Mouse (Mus musculus) hindbrain, embryonic 12.5 days (tissue): ENCODE measurements at regions not wholly inside any gene's neighbourhood (a gene's known extent, or its start where the extent isn't known, plus 50 kb on each side); places are given as distances from the start of the nearest gene placed in this dataset.
A peak's percentile ranks its signal among the peaks of the same experiment; 100 is the strongest.

Experiments
- ATAC-seq: fragments of 200-750 bp; cut with Nextera tagmentation; 2 replicates; pipeline ENCODE4 v1.8.0; 2017; ENCODE audit warnings: moderate TSS enrichment; ENCODE audit not compliant: low FRiP score
- H3K27ac ChIP-seq: fragments of 300-500 bp; sonication (generic); 2 replicates; pipeline ENCODE4 v1.5.1; 2016; ENCODE audit warnings: mild to moderate bottlenecking
- H3K27me3 ChIP-seq: fragments of 300-500 bp; sonication (generic); 2 replicates; pipeline ENCODE4 v1.6.1; 2016; ENCODE audit warnings: mild to moderate bottlenecking
- H3K36me3 ChIP-seq: fragments of 300-500 bp; sonication (generic); 2 replicates; pipeline ENCODE4 v1.6.1; 2016; ENCODE audit warnings: mild to moderate bottlenecking
- H3K4me1 ChIP-seq: fragments of 300-500 bp; sonication (generic); 2 replicates; pipeline ENCODE4 v1.6.1; 2016
- H3K4me2 ChIP-seq: fragments of 300-500 bp; sonication (generic); replicated peaks from 2 replicates; pipeline ENCODE4 v1.6.1; 2016; ENCODE audit warnings: mild to moderate bottlenecking
- H3K4me3 ChIP-seq: fragments of 300-500 bp; sonication (generic); 2 replicates; pipeline ENCODE4 v1.5.1; 2016; ENCODE audit warnings: mild to moderate bottlenecking
- H3K9ac ChIP-seq: fragments of 300-500 bp; sonication (generic); 2 replicates; pipeline ENCODE4 v1.6.1; 2016; ENCODE audit warnings: mild to moderate bottlenecking, moderate library complexity
- H3K9me3 ChIP-seq: fragments of 300-500 bp; sonication (generic); replicated peaks from 2 replicates; pipeline ENCODE4 v1.6.1; 2016; ENCODE audit warnings: mild to moderate bottlenecking
- WGBS: fragments of 180-500 bp; shearing (Covaris S2); methylation state at CpG from one replicate; pipeline ENCODE4 v1.1.7; 2016; 5-methylcytosine and 5-hydroxymethylcytosine counted together

- Histone ChIP-seq H3K9me3 (no peaks in the 10 kb centered on the region), H3K36me3 (no peaks in the 10 kb centered on the region), H3K27me3 (no peaks in the 10 kb centered on the region), H3K4me1 (no peaks in the 10 kb centered on the region), H3K4me3 (no peak overlapping the region), H3K27ac (no peak overlapping the region), H3K9ac (no peak overlapping the region), H3K4me2 (no peak overlapping the region)
- WGBS, result 56% methylated on average over 4 of the region's 4 CpGs
- ATAC-seq, result peak; percentile 92
These were observed 1660.7 kb upstream of the Flrt2 start for GRCm38 (mm10) chr12:94031364-94031763.

GRCm38 (mm10) chr12:94047972-94048371, 1644.1 kb upstream of the Flrt2 start:
- Histone ChIP-seq H3K27ac (no peak overlapping the region), H3K36me3 (no peaks in the 10 kb centered on the region), H3K4me3 (no peak overlapping the region), H3K9me3 (no peaks in the 10 kb centered on the region), H3K4me2 (no peak overlapping the region), H3K27me3 (no peaks in the 10 kb centered on the region), H3K4me1 (no peaks in the 10 kb centered on the region), H3K9ac (no peak overlapping the region)
- WGBS, result 82% methylated on average over 2 of the region's 2 CpGs
- ATAC-seq, result no peak

GRCm38 (mm10) chr12:94057767-94058166, 1634.3 kb upstream of the Flrt2 start:
- Histone ChIP-seq H3K36me3 (no peaks in the 10 kb centered on the region), H3K9me3 (no peaks in the 10 kb centered on the region), H3K9ac (no peak overlapping the region), H3K4me1 (no peaks in the 10 kb centered on the region), H3K4me2 (no peak overlapping the region), H3K27ac (no peak overlapping the region), H3K27me3 (no peaks in the 10 kb centered on the region), H3K4me3 (no peak overlapping the region)
- ATAC-seq, result no peak
- 81% methylated on average over 2 of the region's 2 CpGs for WGBS

GRCm38 (mm10) chr12:94059641-94060040, 1632.4 kb upstream of the Flrt2 start:
- ATAC-seq, result no peak
- Histone ChIP-seq H3K9ac (no peak overlapping the region), H3K4me3 (no peak overlapping the region), H3K9me3 (no peaks in the 10 kb centered on the region), H3K27ac (no peak overlapping the region), H3K4me2 (no peak overlapping the region), H3K4me1 (no peaks in the 10 kb centered on the region), H3K36me3 (no peaks in the 10 kb centered on the region), H3K27me3 (no peaks in the 10 kb centered on the region)
- WGBS, result 84% methylated on average over 6 of the region's 6 CpGs

GRCm38 (mm10) chr12:94060336-94060735, 1631.7 kb upstream of the Flrt2 start:
- WGBS, result 80% methylated on average over 2 of the region's 2 CpGs
- no peak overlapping the region for H3K4me3 ChIP-seq
- ATAC-seq, result no peak

GRCm38 (mm10) chr12:94066444-94067152, 1625.4 kb upstream of the Flrt2 start:
- no peak overlapping the region for H3K4me2 ChIP-seq
- H3K27me3 ChIP-seq, result no peaks in the 10 kb centered on the region
- H3K27ac ChIP-seq, result no peak overlapping the region
- WGBS, result 63% methylated on average over 9 of the region's 9 CpGs
- H3K9ac ChIP-seq, result no peak overlapping the region
- H3K4me1 ChIP-seq, result no peaks in the 10 kb centered on the region
- H3K36me3 ChIP-seq, result no peaks in the 10 kb centered on the region
- ATAC-seq, result no peak
- no peak overlapping the region for H3K4me3 ChIP-seq
- no peaks in the 10 kb centered on the region for H3K9me3 ChIP-seq

More at GRCm38 (mm10) chr12:94060336-94060735, 1631.7 kb upstream of the Flrt2 start:
- Histone ChIP-seq H3K4me2 (no peak overlapping the region), H3K27ac (no peak overlapping the region), H3K9me3 (no peaks in the 10 kb centered on the region), H3K4me1 (no peaks in the 10 kb centered on the region), H3K36me3 (no peaks in the 10 kb centered on the region), H3K27me3 (no peaks in the 10 kb centered on the region), H3K9ac (no peak overlapping the region)

- H3K27ac ChIP-seq, result no peak overlapping the region
- H3K4me3 ChIP-seq, result no peak overlapping the region
- H3K4me2 ChIP-seq, result no peak overlapping the region
- H3K27me3 ChIP-seq, result no peaks in the 10 kb centered on the region
- no peaks in the 10 kb centered on the region for H3K9me3 ChIP-seq
- no peaks in the 10 kb centered on the region for H3K36me3 ChIP-seq
- H3K9ac ChIP-seq, result no peak overlapping the region
- WGBS, result 80% methylated on average over 2 of the region's 2 CpGs
- no peak for ATAC-seq
- no peaks in the 10 kb centered on the region for H3K4me1 ChIP-seq
These were observed 1621.0 kb upstream of the Flrt2 start for GRCm38 (mm10) chr12:94070940-94071505.

GRCm38 (mm10) chr12:94105582-94106162, 1586.4 kb upstream of the Flrt2 start:
- 42% methylated on average over 1 of the region's 1 CpGs for WGBS
- no peak for ATAC-seq
- Histone ChIP-seq H3K36me3 (no peaks in the 10 kb centered on the region), H3K27ac (no peak overlapping the region), H3K4me2 (no peak overlapping the region), H3K4me3 (no peak overlapping the region), H3K4me1 (no peaks in the 10 kb centered on the region), H3K27me3 (no peaks in the 10 kb centered on the region), H3K9ac (no peak overlapping the region), H3K9me3 (no peaks in the 10 kb centered on the region)

GRCm38 (mm10) chr12:94150143-94150542, 1541.9 kb upstream of the Flrt2 start:
- WGBS, result 77% methylated on average over 5 of the region's 5 CpGs
- Histone ChIP-seq H3K36me3 (no peaks in the 10 kb centered on the region), H3K27ac (no peak overlapping the region), H3K4me1 (no peaks in the 10 kb centered on the region), H3K9me3 (no peaks in the 10 kb centered on the region), H3K4me2 (no peak overlapping the region), H3K4me3 (no peak overlapping the region), H3K9ac (no peak overlapping the region), H3K27me3 (no peaks in the 10 kb centered on the region)
- ATAC-seq, result no peak

- H3K27ac ChIP-seq, result no peak overlapping the region
- no peak for ATAC-seq
- no peaks in the 10 kb centered on the region for H3K4me1 ChIP-seq
- H3K9ac ChIP-seq, result no peak overlapping the region
- 86% methylated on average over 12 of the region's 12 CpGs for WGBS
- H3K27me3 ChIP-seq, result no peaks in the 10 kb centered on the region
- H3K36me3 ChIP-seq, result no peaks in the 10 kb centered on the region
- no peaks in the 10 kb centered on the region for H3K9me3 ChIP-seq
- no peak overlapping the region for H3K4me3 ChIP-seq
- no peak overlapping the region for H3K4me2 ChIP-seq
These were observed 1536.7 kb upstream of the Flrt2 start for GRCm38 (mm10) chr12:94155110-94155858.

- Histone ChIP-seq H3K4me3 (no peak overlapping the region), H3K4me2 (no peak overlapping the region), H3K9ac (no peak overlapping the region), H3K9me3 (no peaks in the 10 kb centered on the region), H3K27ac (no peak overlapping the region), H3K27me3 (no peaks in the 10 kb centered on the region), H3K4me1 (no peaks in the 10 kb centered on the region), H3K36me3 (no peaks in the 10 kb centered on the region)
- 38% methylated on average over 1 of the region's 1 CpGs for WGBS
- ATAC-seq, result no peak
These were observed 1509.7 kb upstream of the Flrt2 start for GRCm38 (mm10) chr12:94182358-94182757.

GRCm38 (mm10) chr12:94190620-94191081, 1501.4 kb upstream of the Flrt2 start:
- Histone ChIP-seq H3K4me2 (no peak overlapping the region), H3K9ac (no peak overlapping the region), H3K4me1 (no peaks in the 10 kb centered on the region), H3K27me3 (no peaks in the 10 kb centered on the region), H3K4me3 (no peak overlapping the region), H3K27ac (no peak overlapping the region), H3K9me3 (no peaks in the 10 kb centered on the region), H3K36me3 (no peaks in the 10 kb centered on the region)
- peak; percentile 58 for ATAC-seq
- WGBS, result 72% methylated on average over 4 of the region's 4 CpGs
